Mouse (Mus musculus): Measurements from ENCODE around the gene Phkg2.

GRCm38 (mm10) chr7:127626471-127626870, 53.3 kb downstream of the Phkg2 start:
- TF ChIP-seq CTCF (IDR thresholded peaks at IDR 0.05; ENCODE audit: extremely low read depth, insufficient read depth, low read length) (no peak), POLR2A (IDR thresholded peaks at IDR 0.05; ENCODE audit: extremely low read depth, insufficient read depth, low read length) (no peak)

All from cortical plate, adult 2 months (tissue).